Mouse (Mus musculus): ENCODE data around the gene Csn1s1.

Gene Csn1s1

GRCm38 (mm10) chr5:87665908-87666307 lies at the start of gene Csn1s1:
Gene Csn1s1 (plus strand): TSS chr5:87666208.
- no peak for DNase-seq (ENCODE audit: low spot score)

DNA sequence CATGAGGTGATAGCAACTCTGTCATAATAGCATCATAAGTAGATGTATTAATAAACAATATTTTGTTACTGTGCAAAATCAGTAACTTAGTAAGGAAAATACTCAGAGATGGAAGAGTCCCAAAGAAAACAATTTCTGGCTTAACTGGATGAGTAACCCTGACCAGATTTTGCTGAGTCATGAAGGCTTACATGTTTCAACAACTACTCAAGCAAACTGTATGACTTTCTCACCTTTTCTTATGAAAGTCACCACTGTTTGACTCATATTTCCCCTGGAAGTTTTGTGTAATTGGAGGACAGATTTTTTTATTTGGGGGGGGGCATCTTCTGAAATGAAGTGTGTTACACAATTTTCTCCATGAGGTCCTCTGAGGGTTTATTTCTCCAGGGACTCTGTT lies 43.3 kb upstream of the Csn1s1 start:
- DNase-seq (ENCODE audit: low spot score): no peak

GRCm38 (mm10) chr5:87642787-87643186 lies 23.2 kb upstream of the Csn1s1 start:
- peak; percentile 26 for DNase-seq (ENCODE audit: low spot score)

GRCm38 (mm10) chr5:87699530-87699929 lies 33.5 kb downstream of the Csn1s1 start, which contains the start of gene Csn2:
Gene Csn2 (minus strand): TSS chr5:87699630.
- DNase-seq (ENCODE audit: low spot score): no peak

DNA sequence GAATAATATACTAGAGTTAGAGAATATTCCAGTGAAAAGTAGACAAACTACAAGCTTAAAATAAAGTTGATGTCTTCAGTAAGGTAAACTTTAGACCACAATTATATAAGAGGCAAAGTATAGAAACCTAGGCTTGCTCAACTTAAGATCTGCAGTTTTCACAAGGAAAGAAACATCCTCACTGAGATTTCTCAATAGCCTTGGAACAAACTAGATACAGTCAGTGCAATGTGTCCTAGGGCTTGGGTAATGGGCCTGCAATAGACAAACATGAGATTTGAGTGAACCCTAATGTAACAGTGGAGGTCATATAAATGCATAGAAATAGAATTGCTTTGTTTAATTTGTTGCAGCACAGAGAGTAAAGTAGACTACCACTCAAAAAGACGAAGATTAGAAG lies 39.9 kb downstream of the Csn1s1 start:
- DNase-seq (ENCODE audit: low spot score): no peak
